Mouse (Mus musculus) brain, embryonic 14.5 days (tissue): ENCODE data around the gene Prkg1.

Experiments
- CTCF ChIP-seq: fragments of 200-500 bp; IDR thresholded peaks from 2 replicates; pipeline ENCODE4 v1.5.1; 2012; ENCODE audit warnings: inconsistent platforms, mild to moderate bottlenecking, moderate library complexity, borderline replicate concordance; ENCODE audit not compliant: insufficient read depth, insufficient read length; ENCODE audit errors: extremely low read depth
- POLR2A ChIP-seq: fragments of 200-500 bp; IDR thresholded peaks from 2 replicates; pipeline ENCODE4 v1.6.1; 2012; ENCODE audit warnings: mild to moderate bottlenecking, inconsistent platforms, borderline replicate concordance; ENCODE audit not compliant: poor library complexity, insufficient read depth, insufficient read length, severe bottlenecking; ENCODE audit errors: extremely low read depth

DNA sequence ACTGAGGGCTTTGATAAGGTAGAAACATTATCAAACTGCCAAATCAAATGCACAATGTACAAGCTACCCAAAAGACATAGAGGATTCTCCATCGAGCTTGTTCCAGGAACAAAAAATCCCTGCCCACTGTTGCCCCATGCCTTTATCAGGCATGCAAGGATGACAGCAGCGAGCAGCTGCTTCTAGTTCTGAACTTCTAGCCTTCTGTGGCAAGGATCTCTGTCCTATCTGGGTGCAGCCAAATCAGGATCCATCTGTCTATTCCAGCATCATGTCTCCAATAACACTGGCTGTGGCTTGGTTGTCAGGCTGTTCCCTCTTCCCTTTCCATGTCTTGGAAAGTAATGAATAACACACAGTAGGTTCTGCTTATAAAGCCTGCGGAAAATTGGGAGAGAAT lies 640.2 kb downstream of the Prkg1 start:
- no peak for TF ChIP-seq CTCF
- no peak for TF ChIP-seq POLR2A
